Mouse (Mus musculus) cerebellum, adult 2 months (tissue): Measurements from ENCODE around the gene Lct.

ENCODE experiments used
- CTCF ChIP-seq: fragments of 200-500 bp; IDR thresholded peaks from 2 replicates; pipeline ENCODE4 v1.5.1; 2011; ENCODE audit warnings: low read depth, mild to moderate bottlenecking, control low read depth, low read length, moderate library complexity, borderline replicate concordance; ENCODE audit not compliant: insufficient read depth
- POLR2A ChIP-seq: fragments of 200-500 bp; IDR thresholded peaks from 2 replicates; pipeline ENCODE4 v1.6.1; 2011; ENCODE audit warnings: low read length, control low read depth, borderline replicate concordance; ENCODE audit not compliant: insufficient read depth

GRCm38 (mm10) chr1:128327165-128327564 lies 953 bp downstream of the Lct start:
- no peak for TF ChIP-seq CTCF
- no peak for TF ChIP-seq POLR2A
